Mouse (Mus musculus) heart, postnatal 36 days (tissue): ENCODE measurements around the gene Mdk. TPM values are rescaled to one million over a fixed set of nuclear protein-coding genes. Genes with fewer than 3 reads are reported as not detected.

Experiments
- DNase-seq, 2 experiments: peaks; one replicate each; pipeline ENCODE4 v3.0.0; 2021 to 2022
- intact Hi-C: fragments of 180-260 bp; cut with DNase I; formaldehyde crosslinking; loops from one replicate; pipeline ENCODE4 v1.15.1; 2025
- total RNA-seq, 2 experiments: library from RNA; stranded (reverse); gene quantifications; 2 replicates each; pipeline ENCODE4 v1.2.3; 2021

Mdk gene
- total RNA-seq, 2 experiments from 2014 or later: 2.4 to 3.9 TPM

DNA sequence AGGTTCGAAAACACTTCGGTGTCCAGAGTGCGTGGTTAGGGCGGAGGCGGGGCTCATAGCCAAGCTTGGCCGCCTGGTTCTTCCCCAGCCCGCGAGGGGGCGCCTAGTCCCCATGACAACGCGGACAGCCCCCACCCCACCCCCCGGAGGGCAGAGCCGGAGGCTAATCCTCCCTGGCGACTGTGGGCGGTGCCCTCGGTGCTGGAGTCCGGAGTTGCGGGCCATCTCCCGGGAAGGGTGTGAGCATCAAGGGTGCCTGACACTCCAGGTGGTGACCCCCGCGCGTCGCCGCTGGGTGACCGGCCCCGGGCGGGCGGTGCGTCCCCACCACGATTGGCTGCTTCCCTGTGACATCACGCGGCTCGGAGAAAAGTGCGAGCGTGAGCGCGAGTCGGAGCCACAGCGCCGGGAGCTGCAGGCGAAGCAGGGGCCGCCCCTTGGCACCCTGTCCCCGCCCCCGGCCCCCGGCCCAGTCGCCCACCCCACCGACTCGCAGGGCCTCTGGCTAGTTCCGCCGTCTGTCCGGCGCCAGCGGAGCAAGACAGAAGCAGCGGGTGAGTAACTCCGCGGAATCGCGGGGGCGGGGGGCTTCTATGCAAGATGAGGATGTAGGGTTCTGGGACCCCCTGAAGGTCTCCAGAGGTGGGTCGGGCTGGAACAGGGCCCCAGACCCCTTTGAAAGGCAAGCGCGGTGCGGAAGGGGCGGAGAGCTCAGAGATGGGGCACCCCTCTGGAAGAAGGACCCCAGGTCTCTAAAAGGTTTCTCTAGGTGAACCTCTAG, 10.1 kb downstream of the Mdk start:
- intact Hi-C loops: loop anchor here (10.0 kb wide), 1 partner anchor 317 kb away; no protein-coding TSS in a partner anchor
- peak; percentile 45 to 54 for DNase-seq

DNA sequence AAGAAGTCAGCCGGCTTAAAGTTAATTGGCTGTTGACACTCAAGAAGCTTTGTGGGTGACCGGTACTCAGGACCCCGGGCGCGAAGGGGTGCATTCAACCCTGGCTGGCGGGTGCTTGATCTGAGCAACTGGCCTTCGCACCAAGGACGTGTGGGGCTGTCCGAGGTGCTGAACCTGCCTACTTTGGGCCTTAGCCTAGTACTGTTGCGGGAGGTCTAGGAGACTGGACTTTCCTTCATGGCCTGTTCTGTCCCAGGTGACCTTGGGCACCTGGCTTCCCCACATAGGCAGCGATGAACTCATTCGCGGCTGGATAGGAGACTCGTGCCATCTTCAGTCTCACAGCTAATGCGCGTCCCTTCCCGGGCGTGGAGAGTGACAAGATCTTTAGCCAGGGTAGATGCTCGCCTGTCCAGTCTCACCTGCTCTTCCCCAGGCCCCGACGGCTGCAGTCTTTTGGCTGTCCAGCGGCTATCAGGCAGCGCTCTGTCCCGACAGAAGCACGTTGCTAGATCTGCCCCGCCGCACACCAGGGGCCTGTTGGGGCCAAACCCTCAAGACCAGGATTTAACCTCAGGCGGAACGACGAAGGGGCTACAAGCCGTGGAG, 10.8 kb downstream of the Mdk start:
- intact Hi-C loops: loop anchor here (10.0 kb wide), 1 partner anchor 316 kb away; no protein-coding TSS in a partner anchor
- peak; percentile 77 to 83 for DNase-seq

DNA sequence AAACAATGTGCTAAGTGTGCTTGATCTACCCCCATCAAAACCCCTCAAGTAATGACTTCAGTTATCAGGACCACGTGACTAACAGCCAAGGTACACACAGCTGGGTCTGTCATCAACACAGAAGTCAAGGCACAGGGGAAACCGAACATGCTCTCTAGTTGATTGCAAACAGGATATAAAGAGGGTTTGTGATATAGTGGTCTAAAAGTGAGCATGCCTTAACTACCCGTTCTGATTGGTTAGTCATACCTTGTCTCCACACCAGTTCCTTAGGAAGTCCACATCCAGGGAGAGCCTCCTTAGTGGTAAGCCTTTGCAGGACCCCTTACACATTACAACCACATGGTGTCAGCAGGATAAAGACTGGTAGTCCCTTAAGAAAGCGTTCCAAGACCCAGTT, 12.0 kb downstream of the Mdk start:
- DNase-seq: no peak
- intact Hi-C loops: loop anchor here (10.0 kb wide), 1 partner anchor 315 kb away; no protein-coding TSS in a partner anchor

DNA sequence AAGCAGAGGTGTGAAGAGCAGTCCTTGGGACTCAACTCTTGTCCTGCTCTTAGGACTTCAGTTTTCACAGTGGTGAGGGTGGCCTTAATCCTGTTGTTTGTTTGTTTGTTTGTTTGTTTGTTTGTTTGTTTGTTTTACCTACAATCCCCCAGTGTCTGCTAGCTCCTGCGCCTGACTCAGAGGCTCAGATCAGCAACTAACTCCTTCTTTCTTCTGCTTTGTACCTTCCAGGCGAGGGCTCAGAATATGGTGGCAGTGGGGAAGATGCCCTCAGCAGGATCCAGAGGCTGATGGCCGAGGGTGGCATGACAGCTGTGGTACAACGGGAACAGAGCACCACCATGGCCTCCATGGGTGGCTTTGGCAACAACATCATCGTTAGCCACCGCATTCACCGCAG, 15.0 kb downstream of the Mdk start:
- no peak for DNase-seq
- intact Hi-C loops: no loop called here

GRCm38 (mm10) chr2:91916346-91916977, 15.6 kb downstream of the Mdk start:
- no peak for DNase-seq
- intact Hi-C loops: no loop called here

DNA sequence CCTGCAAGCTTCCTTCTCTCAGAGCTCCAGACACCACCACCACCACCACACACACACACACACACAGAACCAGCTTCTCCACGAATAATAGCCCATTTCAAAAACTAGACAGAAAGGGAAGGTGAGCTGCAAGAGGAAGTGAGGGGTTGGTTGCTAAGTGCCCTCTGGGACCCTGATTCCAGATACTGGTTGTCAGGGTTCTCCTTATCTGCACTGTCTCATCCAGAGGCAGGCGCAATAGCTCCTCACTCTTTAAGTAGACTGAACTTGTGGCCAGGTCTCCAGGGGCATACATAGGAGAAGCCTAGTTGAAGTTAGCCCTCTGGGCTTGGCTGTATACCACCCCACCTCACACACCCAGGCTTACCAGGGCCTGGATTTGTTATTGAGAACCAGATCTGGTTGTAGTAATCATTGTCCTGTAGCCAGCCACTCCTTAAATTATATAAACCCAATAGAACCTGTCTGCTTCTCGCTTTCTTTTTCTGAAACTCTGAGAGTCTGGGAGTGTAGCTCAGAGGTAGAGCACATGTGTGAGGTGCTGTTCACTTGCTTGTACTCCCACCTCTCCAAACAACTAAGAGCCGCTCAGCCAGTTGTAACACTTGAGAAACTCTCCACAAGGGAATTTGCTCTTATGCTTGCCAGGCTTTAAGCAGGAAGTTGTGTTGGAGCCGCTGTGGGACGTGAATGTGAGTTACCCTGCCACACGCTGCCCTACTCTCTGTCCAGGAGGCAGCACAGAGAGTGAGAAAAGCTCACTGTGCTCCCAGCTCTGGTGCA, 18.6 kb downstream of the Mdk start:
- no peak for DNase-seq
- intact Hi-C loops: no loop called here

DNA sequence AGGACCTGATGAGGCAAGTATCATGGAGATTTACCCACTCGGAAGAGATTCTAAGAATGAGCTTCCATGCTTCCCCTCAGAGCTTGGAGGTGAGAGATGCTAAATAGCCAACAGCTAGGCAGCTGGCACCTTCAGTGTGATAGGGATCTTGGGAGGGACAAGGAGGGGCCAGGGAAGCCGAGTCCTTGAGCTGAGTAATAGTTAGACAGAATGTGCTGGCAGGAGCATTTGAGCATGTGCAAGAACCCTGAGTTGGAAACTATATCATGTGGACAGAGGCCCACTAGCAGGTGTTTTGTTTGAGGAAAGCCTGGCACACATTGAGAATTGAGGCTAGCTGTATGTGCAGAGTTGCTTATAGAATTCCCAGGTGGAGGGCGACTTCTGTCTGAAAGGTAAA, 19.5 kb downstream of the Mdk start:
- no peak for DNase-seq
- intact Hi-C loops: no loop called here

DNA sequence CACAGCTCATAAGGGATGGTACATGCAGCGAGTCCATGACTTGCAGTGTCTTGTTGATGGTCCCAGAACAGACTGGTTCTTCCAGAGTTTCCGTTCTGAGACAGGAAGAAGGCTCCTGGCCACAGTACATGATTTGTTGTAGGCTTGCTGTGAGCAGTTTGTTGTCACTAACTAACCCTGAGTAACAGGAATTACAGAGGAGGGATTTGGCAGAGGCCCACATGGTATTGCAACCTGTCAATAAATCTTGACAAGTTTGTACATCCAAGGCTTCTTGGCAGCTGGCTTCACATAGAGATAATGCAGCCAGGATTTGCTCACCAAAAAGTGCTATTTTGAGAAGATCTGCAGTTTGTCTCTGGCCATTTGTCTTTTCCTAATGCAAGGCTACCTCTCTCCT, 26.0 kb downstream of the Mdk start:
- intact Hi-C loops: no loop called here

DNA sequence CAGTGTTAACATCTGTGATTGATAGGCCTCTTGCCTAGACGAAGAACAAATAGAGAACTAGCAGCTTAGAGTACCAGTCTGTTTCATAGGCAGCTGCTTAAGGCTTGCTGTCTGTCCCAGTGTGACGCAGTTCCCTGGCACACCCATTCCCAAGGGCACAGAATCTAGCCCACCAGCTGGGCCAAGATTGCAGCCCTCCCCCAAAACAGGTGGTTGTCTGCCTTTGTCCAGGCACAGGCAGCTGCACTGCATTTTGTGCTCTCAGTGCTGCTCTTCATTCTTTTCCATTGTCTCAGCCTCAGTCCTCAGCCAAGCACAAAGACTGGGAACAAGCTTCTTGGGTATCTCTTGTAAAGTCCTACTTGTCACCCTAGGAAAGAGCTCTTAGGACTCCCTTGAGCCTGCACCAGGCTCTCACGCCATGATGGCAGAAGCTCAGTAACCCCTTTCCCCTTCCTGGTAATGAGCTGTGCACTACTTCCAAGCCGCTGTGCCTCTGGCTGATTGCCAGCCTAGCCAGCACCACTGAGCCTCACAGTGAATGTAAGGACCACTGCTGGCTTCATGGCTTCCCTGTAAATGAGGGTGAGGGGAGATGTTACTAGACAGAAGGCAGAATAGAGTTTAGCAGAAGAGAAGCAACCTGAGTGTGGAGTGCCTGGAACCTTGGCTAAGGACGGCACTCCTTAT, 27.3 kb downstream of the Mdk start:
- intact Hi-C loops: no loop called here

More for the DNA sequence above, 26.0 kb downstream of the Mdk start:
- DNase-seq: no peak

DNA sequence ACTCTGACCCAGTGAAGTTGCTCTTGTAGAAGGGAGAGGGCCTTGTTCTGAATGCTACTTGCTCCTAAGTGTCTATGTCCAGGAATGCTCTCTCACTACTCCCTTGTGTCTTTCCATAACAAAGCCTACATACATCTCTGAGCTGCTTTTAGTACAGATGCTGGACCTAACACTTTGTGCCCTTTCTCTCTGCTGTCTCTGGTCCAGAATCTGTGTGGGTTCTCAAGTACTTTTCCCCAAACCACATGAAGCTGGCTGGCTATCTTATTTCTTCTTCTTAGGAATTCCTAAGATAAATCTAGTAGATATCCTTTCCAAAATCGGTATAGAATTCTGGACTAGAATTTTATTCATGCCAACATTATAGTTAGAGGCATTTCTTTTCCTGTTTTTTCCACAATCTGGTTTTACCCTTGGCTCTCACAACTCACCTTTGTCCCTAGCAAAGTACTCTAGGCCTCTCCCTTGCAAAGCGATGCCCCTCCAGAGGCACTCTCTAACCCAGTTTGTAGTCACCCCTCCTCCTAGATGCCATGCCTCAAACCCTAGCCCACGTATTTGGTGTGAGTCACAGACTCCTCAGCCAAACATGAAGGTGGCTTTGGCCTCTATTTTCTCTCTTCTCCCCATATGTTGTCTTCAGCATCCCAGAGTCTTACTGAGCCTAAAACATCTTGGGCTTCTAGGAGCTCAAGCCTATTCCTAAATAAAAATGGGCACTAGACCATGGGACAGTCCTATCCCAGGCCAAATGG, 28.7 kb downstream of the Mdk start:
- intact Hi-C loops: no loop called here
- DNase-seq: no peak

More for the DNA sequence above, 27.3 kb downstream of the Mdk start:
- no peak for DNase-seq

- no peak for DNase-seq
- intact Hi-C loops: no loop called here
Observed at GRCm38 (mm10) chr2:91902336-91902735, 29.8 kb downstream of the Mdk start.

DNA sequence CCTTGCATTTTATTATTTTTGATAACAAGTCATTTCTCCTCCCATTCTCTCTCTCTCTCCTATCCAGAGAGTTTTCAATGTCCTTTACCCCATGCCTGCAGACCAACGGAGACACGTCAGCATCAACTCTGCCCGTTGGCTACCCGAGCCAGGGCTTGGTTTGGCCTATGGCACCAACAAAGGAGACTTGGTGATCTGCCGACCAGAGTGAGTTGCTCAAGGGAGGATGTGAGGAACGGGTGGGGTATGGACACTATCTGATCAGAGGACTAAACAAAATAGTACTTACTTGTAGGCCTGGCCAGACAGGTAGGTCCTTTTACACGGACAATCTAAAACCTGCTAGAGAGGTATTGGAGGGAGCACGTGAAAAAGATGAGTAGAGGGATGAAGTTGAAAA, 31.7 kb downstream of the Mdk start:
- intact Hi-C loops: no loop called here
- DNase-seq: no peak

GRCm38 (mm10) chr2:91899141-91899540, 33.0 kb downstream of the Mdk start:
- DNase-seq: no peak
- intact Hi-C loops: no loop called here

DNA sequence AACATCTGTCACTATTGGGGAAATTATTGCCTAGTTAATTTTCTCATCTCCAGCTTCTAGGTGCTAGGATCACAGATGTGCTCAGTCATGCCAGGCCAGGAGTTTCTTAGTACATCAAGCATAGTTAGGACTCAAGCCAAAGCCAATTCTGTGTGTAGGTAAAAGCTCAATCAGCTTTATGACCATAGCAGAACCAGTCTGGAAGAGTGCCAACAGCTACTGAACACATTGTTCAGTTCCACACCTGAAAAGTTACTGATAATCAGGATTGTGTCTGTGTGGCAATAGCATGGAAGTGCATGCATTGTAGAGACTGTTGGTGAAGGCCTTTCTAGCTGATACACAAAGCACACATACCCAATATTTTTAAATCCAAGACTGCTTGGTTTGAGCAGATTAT, 34.1 kb downstream of the Mdk start:
- intact Hi-C loops: no loop called here

DNA sequence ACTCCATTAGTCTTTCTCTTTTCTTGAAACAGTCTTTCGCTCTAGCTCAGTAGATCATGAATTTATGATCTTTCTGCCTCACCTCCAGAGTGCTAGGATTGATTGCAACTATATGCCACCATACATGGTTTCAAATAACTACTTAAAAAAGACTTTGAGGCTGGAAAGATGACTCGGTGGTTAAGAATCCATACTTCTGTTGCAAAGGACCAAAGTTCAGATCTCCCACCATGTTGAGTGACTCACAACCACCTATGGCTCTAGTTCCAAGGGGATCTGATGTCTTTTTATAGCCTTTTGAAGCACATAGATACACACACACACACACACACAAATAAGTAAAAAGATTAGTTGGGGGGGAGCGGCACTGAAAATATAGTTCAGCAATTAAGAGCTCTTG, 36.7 kb downstream of the Mdk start:
- no peak for DNase-seq
- intact Hi-C loops: no loop called here

More for the DNA sequence above, 34.1 kb downstream of the Mdk start:
- DNase-seq: no peak

GRCm38 (mm10) chr2:91894716-91895115, 37.4 kb downstream of the Mdk start:
- no peak for DNase-seq
- intact Hi-C loops: no loop called here

- no peak for DNase-seq
Observed at GRCm38 (mm10) chr2:91884616-91885015, 47.5 kb downstream of the Mdk start.

GRCm38 (mm10) chr2:91883961-91884360, 48.1 kb downstream of the Mdk start:
- no peak for DNase-seq
- intact Hi-C loops: no loop called here

More at GRCm38 (mm10) chr2:91884616-91885015, 47.5 kb downstream of the Mdk start:
- intact Hi-C loops: no loop called here
